Mouse (Mus musculus): Measurements from ENCODE around the gene Olfr644. TPM values are rescaled to one million over a fixed set of nuclear protein-coding genes. Genes with fewer than 3 reads are reported as not detected.

The Olfr644 gene
- polyA plus RNA-seq, 1 experiment = not detected

GRCm38 (mm10) chr7:104052566-104052965 lies 19.1 kb downstream of the Olfr644 start, which contains the start of gene Olfr642:
Gene Olfr642, minus strand, starts transcription at chr7:104052666.
- no peaks in the 10 kb centered on the region for H3K27me3 ChIP-seq (ENCODE audit: control insufficient read depth, insufficient read depth, low read length)
- no peak within 1 kb of the TSS for H3K4me3 ChIP-seq (ENCODE audit: control insufficient read depth, insufficient read depth, low read length)
- WGBS = 98% methylated on average over 1 of the region's 1 CpGs
- no peak within 1 kb of the TSS for H3K27ac ChIP-seq (ENCODE audit: control insufficient read depth, insufficient read depth, low read length)
- no peaks in the 10 kb centered on the region for H3K4me1 ChIP-seq (replicated peaks; ENCODE audit: control insufficient read depth, insufficient read depth, low read length)
- DNase-seq = no peak
- no peak for TF ChIP-seq POLR2A (IDR thresholded peaks at IDR 0.05; ENCODE audit: control insufficient read depth, extremely low read depth, insufficient read depth, low read length, poor library complexity)
- no peaks in the 10 kb centered on the region for H3K36me3 ChIP-seq (ENCODE audit: control insufficient read depth, insufficient read depth, low read length)

GRCm38 (mm10) chr7:104050745-104051144 lies 20.9 kb downstream of the Olfr644 start:
- H3K27ac ChIP-seq (ENCODE audit: control insufficient read depth, insufficient read depth, low read length) = no peak overlapping the region
- no peaks in the 10 kb centered on the region for H3K36me3 ChIP-seq (ENCODE audit: control insufficient read depth, insufficient read depth, low read length)
- no peaks in the 10 kb centered on the region for H3K4me1 ChIP-seq (replicated peaks; ENCODE audit: control insufficient read depth, insufficient read depth, low read length)
- 83% methylated on average over 4 of the region's 4 CpGs for WGBS
- TF ChIP-seq CTCF (IDR thresholded peaks at IDR 0.05; ENCODE audit: borderline replicate concordance, control insufficient read depth, extremely low read depth, insufficient read depth, low read length, poor library complexity) (no peak), POLR2A (IDR thresholded peaks at IDR 0.05; ENCODE audit: control insufficient read depth, extremely low read depth, insufficient read depth, low read length, poor library complexity) (no peak)
- H3K4me3 ChIP-seq (ENCODE audit: control insufficient read depth, insufficient read depth, low read length) = no peak overlapping the region
- no peak for DNase-seq
- H3K27me3 ChIP-seq (ENCODE audit: control insufficient read depth, insufficient read depth, low read length) = no peaks in the 10 kb centered on the region

- no peak for DNase-seq
- no peaks in the 10 kb centered on the region for H3K27me3 ChIP-seq (ENCODE audit: control insufficient read depth, insufficient read depth, low read length)
- 89% methylated on average over 1 of the region's 1 CpGs for WGBS
- no peaks in the 10 kb centered on the region for H3K36me3 ChIP-seq (ENCODE audit: control insufficient read depth, insufficient read depth, low read length)
- no peak within 1 kb of the TSS for H3K4me3 ChIP-seq (ENCODE audit: control insufficient read depth, insufficient read depth, low read length)
- no peak within 1 kb of the TSS for H3K27ac ChIP-seq (ENCODE audit: control insufficient read depth, insufficient read depth, low read length)
- H3K4me1 ChIP-seq (replicated peaks; ENCODE audit: control insufficient read depth, insufficient read depth, low read length) = no peaks in the 10 kb centered on the region
- TF ChIP-seq POLR2A (IDR thresholded peaks at IDR 0.05; ENCODE audit: control insufficient read depth, extremely low read depth, insufficient read depth, low read length, poor library complexity) (no peak), CTCF (IDR thresholded peaks at IDR 0.05; ENCODE audit: borderline replicate concordance, control insufficient read depth, extremely low read depth, insufficient read depth, low read length, poor library complexity) (no peak)
Observed at GRCm38 (mm10) chr7:104035145-104035544, 36.5 kb downstream of the Olfr644 start, which contains the start of gene Olfr641. Gene Olfr641, plus strand, starts transcription at chr7:104035445.

- DNase-seq = no peak
- TF ChIP-seq POLR2A (IDR thresholded peaks at IDR 0.05; ENCODE audit: control insufficient read depth, extremely low read depth, insufficient read depth, low read length, poor library complexity) = no peak
- no peak for TF ChIP-seq CTCF (IDR thresholded peaks at IDR 0.05; ENCODE audit: borderline replicate concordance, control insufficient read depth, extremely low read depth, insufficient read depth, low read length, poor library complexity)
- 91% methylated on average over 3 of the region's 3 CpGs for WGBS
Observed at GRCm38 (mm10) chr7:104026978-104027377, 44.7 kb downstream of the Olfr644 start.

GRCm38 (mm10) chr7:104025473-104025872 lies 46.2 kb downstream of the Olfr644 start, which contains the start of gene Olfr640:
Gene Olfr640, minus strand, starts transcription at chr7:104025573.
- WGBS = 95% methylated on average over 6 of the region's 6 CpGs
- no peaks in the 10 kb centered on the region for H3K27me3 ChIP-seq (ENCODE audit: control insufficient read depth, insufficient read depth, low read length)
- H3K4me1 ChIP-seq (replicated peaks; ENCODE audit: control insufficient read depth, insufficient read depth, low read length) = no peaks in the 10 kb centered on the region
- H3K36me3 ChIP-seq (ENCODE audit: control insufficient read depth, insufficient read depth, low read length) = no peaks in the 10 kb centered on the region
- no peak for DNase-seq
- no peak for TF ChIP-seq POLR2A (IDR thresholded peaks at IDR 0.05; ENCODE audit: control insufficient read depth, extremely low read depth, insufficient read depth, low read length, poor library complexity)
- no peak for TF ChIP-seq CTCF (IDR thresholded peaks at IDR 0.05; ENCODE audit: borderline replicate concordance, control insufficient read depth, extremely low read depth, insufficient read depth, low read length, poor library complexity)
- H3K27ac ChIP-seq (ENCODE audit: control insufficient read depth, insufficient read depth, low read length) = no peak within 1 kb of the TSS
- H3K4me3 ChIP-seq (ENCODE audit: control insufficient read depth, insufficient read depth, low read length) = no peak within 1 kb of the TSS

More at GRCm38 (mm10) chr7:104026978-104027377, 44.7 kb downstream of the Olfr644 start:
- no peak overlapping the region for H3K27ac ChIP-seq (ENCODE audit: control insufficient read depth, insufficient read depth, low read length)
- no peak overlapping the region for H3K4me3 ChIP-seq (ENCODE audit: control insufficient read depth, insufficient read depth, low read length)
- no peaks in the 10 kb centered on the region for H3K4me1 ChIP-seq (replicated peaks; ENCODE audit: control insufficient read depth, insufficient read depth, low read length)
- H3K27me3 ChIP-seq (ENCODE audit: control insufficient read depth, insufficient read depth, low read length) = no peaks in the 10 kb centered on the region
- no peaks in the 10 kb centered on the region for H3K36me3 ChIP-seq (ENCODE audit: control insufficient read depth, insufficient read depth, low read length)

GRCm38 (mm10) chr7:104021651-104022050 lies 50.0 kb downstream of the Olfr644 start:
- Histone ChIP-seq H3K4me1 (replicated peaks; ENCODE audit: control insufficient read depth, insufficient read depth, low read length) (no peaks in the 10 kb centered on the region), H3K27me3 (ENCODE audit: control insufficient read depth, insufficient read depth, low read length) (no peaks in the 10 kb centered on the region), H3K4me3 (ENCODE audit: control insufficient read depth, insufficient read depth, low read length) (no peak overlapping the region), H3K36me3 (ENCODE audit: control insufficient read depth, insufficient read depth, low read length) (no peaks in the 10 kb centered on the region), H3K27ac (ENCODE audit: control insufficient read depth, insufficient read depth, low read length) (no peak overlapping the region)
- no peak for TF ChIP-seq POLR2A (IDR thresholded peaks at IDR 0.05; ENCODE audit: control insufficient read depth, extremely low read depth, insufficient read depth, low read length, poor library complexity)
- TF ChIP-seq CTCF (IDR thresholded peaks at IDR 0.05; ENCODE audit: borderline replicate concordance, control insufficient read depth, extremely low read depth, insufficient read depth, low read length, poor library complexity) = no peak
- no peak for DNase-seq
- 95% methylated on average over 6 of the region's 6 CpGs for whole genome bisulfite sequencing

GRCm38 (mm10) chr7:104018953-104019352 lies 52.7 kb downstream of the Olfr644 start:
- no peaks in the 10 kb centered on the region for H3K27me3 ChIP-seq (ENCODE audit: control insufficient read depth, insufficient read depth, low read length)
- no peaks in the 10 kb centered on the region for H3K36me3 ChIP-seq (ENCODE audit: control insufficient read depth, insufficient read depth, low read length)
- DNase-seq = no peak
- H3K4me3 ChIP-seq (ENCODE audit: control insufficient read depth, insufficient read depth, low read length) = no peak overlapping the region
- no peaks in the 10 kb centered on the region for H3K4me1 ChIP-seq (replicated peaks; ENCODE audit: control insufficient read depth, insufficient read depth, low read length)
- H3K27ac ChIP-seq (ENCODE audit: control insufficient read depth, insufficient read depth, low read length) = no peak overlapping the region
- 97% methylated on average over 1 of the region's 1 CpGs for WGBS
- TF ChIP-seq POLR2A (IDR thresholded peaks at IDR 0.05; ENCODE audit: control insufficient read depth, extremely low read depth, insufficient read depth, low read length, poor library complexity) (no peak), CTCF (IDR thresholded peaks at IDR 0.05; ENCODE audit: borderline replicate concordance, control insufficient read depth, extremely low read depth, insufficient read depth, low read length, poor library complexity) (no peak)

Data from thymus, adult 2 months (tissue).